Mouse (Mus musculus) mouse embryonic stem cell (cell line): ENCODE data around the gene Mrps36.
"Not testable (repeated sequence)": the region's sequence is repeated elsewhere in the genome, so short reads cannot be mapped to it uniquely, and the experiment has no call there.

Source experiments
- in situ Hi-C, 2 experiments: fragments of 300-500 bp; cut with MboI; formaldehyde crosslinking; loops; 1 replicate in 1 of 2; 3 replicates in 1 of 2; pipeline ENCODE4 v1.14.3; 2019 to 2020; ENCODE audit warnings: low sequenced_read_pairs in 2 of 2, low pct_unique_long_range_greater_than_20kb in 1 of 2, mixed read lengths in 1 of 2; ENCODE audit not compliant: unreplicated experiment in 1 of 2

Mrps36 gene

DNA sequence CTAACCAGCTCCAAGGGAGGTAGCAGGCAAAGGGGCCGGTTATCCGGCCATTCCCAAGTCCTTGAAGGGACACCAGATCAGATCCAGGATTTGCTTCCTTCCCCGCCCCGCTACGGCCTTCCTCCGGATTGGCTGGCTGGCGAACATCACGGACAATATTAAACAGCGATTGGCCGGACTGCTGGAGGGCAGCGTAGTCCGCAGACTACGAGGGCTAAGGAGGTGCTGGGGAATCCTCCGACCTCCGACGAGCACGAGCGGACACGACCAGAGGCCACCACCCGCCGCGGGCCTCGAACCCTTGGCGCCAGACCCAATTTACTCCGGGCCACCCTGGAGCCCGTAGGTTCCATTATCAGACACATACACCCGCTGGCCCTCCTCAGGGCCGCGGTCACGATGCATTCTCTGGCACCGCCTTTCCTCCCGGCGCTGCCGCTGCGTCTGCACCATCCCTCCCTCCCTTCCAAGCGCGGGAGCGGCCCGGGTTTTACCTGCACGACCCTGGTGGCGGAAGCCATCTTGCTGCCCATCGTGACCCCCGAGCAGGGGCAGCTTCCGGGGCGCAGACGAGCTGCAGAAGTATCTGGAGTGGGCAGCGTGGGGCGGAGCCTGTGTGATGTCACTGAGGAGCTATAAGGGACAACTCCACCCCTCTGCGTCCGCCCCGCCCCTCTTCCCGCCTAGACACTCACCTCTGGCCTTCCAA is at the start of gene Mrps36:
TSS of gene Mrps36 (minus strand) at position 624 of the 709 bp plus-strand sequence.
- in situ Hi-C loops = no loop called here

DNA sequence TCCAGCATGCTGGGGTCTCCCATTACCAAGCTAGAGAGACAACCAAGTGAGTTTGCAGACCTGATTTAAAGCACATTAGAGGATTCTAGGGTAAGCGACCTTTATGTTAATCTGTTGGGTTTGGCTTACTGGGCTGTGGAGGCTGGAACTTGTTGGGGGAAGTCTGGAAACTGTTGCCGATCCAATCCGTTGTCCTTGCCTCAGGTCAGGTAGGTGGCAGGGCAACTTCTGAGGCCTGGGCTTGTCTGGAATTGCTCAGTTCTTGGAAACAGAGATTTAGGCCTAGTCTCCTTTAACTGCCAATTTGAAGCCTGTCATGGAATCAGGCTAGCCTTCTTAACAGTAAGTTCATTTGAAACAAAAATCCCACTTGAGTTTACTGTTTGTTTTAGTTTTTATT is 44.6 kb upstream of the Mrps36 start:
- in situ Hi-C loops = no loop called here

DNA sequence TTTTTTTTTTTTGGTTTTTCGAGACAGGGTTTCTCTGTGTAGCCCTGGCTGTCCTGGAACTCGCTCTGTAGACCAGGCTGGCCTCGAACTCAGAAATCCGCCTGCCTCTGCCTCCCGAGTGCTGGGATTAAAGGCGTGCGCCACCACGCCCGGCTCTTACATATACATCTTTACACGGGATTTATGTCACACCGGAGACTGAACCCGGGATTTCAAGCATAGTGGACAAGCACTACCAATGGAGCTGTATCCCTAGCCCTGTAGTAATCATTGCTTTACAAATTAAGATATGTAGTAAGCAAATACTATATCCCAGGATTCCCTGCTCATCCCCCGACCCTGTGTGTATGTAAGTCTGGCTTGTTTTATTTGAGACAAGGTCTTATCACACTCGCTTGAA is 43.6 kb upstream of the Mrps36 start:
- in situ Hi-C loops = not testable (repeated sequence)

DNA sequence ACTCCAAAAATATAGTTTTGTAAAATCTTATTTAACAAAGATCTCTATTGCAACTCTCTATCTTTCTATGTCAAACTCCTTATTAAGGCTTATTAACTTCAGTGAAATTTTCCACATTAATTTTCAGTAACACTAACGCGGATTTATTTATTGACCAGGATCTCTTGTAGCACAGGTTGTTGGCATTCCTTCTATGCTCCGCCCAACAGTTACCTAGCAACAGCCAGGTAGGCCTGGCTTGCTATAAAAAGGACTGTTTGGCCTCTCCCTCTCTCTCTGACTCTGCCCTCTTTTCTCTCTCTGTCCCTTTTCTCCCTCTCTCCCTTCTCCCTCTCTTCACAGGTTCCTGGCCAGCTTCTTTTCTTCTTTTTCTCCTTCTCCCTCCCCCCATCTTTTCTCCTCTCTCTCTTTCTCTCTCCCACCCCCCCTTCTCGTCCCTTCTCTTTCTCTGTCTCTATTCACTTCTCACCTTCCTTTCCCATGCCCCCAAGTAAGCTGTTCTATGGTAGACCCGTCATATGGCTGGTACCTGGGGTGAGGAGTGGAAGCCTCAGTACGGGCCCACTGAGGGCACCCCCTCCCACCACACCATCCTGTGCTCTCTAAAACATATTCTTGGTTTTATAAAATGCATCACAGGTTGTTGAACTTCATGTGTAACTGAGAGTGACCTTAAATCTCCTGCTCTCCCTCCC is 43.0 kb upstream of the Mrps36 start:
- in situ Hi-C loops = no loop called here

DNA sequence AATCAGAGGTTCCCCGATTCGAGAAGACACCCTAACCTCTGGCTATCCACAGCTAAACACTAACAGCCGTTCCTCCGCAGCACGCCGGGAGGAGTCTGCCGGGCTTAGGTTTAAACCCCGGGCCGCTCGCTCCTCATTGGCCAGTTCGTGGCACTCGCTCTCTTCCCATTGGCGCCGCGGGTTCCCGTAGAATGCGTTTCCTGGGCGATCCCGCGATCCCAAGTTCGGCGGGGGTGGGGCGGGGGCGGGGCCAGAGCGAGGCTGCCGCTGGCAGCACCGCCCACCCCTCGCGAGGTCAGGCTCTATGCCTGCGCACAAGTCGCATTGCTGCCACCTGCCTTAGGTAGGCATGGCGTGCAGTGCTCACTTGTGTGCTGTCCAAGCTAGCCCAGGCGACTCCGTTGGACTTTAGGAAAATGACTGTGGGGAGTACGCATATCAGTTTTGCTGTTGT is 42.0 kb upstream of the Mrps36 start, which contains the start of gene Ccnb1:
TSS of gene Ccnb1 (minus strand) at position 157 of the 454 bp plus-strand sequence.
- in situ Hi-C loops = no loop called here

DNA sequence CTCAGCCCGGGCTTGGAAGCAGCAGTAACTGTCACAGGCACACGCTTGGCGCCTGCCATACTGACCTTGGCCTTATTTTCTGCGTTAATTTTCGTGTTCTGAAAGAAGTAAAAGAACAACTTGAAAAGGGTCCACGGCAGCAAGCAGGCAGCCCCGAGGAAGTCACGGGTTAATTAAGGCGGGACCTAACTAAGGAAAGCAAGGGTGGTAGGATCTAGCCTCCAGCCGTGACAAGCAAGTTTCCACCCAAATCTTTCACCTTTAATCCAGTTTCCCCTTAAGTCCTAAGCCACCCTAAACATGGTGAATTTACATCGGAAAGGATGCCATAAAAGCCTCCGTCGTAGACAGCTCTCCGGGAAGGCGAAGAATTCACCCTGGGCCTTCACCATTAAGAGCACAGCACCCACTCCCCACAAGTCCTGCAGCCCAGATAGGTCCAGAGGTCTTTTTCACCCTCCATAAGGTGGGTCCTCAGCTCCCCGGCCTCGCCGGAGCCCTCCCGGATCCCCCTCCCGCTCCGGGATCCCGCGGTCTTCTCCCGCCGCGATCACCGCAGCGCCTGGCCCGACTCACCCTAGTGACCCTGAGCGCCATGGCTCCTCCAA is 41.5 kb upstream of the Mrps36 start:
- in situ Hi-C loops = no loop called here

DNA sequence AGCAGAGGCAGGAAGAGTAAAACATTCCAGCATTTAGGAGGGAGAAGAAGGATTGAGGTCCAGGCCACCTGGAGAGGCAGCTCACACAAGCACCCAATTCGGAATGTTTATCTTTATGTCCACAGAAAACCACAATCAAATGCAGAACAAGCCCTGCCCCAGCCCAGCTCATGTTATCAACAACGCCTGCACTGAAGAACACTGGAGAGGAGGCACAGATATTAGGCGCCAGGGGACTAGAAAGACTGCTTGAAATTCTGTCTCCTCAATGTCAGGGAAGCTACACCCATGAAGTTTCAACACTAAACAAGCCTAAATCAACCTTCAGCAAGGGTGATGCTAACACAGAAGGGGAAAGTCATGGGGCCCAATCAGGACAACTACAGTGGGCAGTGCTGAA is 33.0 kb upstream of the Mrps36 start:
- in situ Hi-C loops = no loop called here

DNA sequence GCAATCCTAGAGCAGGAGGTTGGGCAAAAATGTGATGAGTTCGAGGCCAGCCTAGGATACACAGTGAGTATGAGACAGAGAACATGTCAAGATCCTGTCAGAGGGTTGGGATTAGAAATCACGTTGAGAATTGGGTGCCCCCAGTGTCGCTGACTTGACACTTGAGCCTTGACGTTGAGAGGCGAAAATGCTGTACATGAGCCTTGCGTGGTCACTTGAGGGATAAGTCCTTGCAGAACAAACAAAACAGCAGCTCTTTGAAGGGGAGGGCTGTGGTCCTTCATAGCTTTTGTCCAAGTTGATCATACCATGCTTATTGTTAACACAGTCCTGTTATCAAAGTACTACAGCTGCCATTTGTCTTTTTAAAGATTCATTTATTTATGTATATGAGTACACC is 32.3 kb upstream of the Mrps36 start:
- in situ Hi-C loops = no loop called here

DNA sequence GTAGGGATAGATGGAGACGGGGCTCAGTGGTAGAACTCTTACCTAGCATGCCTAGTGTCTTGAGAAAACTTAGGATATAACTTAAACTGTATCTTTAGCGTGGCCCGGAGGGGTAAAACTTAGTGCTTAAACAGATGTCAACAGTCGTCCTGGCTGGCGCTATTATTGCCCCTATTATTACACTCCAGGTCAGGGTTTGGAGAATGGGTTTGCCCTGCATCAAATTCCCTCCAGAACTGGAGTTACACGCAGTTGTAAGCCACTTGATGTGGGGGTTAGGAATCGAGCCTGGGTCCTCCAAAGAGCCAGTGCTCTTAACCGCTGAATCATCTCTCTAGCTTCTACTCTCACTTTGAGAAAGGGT is 31.6 kb upstream of the Mrps36 start:
- in situ Hi-C loops = no loop called here

DNA sequence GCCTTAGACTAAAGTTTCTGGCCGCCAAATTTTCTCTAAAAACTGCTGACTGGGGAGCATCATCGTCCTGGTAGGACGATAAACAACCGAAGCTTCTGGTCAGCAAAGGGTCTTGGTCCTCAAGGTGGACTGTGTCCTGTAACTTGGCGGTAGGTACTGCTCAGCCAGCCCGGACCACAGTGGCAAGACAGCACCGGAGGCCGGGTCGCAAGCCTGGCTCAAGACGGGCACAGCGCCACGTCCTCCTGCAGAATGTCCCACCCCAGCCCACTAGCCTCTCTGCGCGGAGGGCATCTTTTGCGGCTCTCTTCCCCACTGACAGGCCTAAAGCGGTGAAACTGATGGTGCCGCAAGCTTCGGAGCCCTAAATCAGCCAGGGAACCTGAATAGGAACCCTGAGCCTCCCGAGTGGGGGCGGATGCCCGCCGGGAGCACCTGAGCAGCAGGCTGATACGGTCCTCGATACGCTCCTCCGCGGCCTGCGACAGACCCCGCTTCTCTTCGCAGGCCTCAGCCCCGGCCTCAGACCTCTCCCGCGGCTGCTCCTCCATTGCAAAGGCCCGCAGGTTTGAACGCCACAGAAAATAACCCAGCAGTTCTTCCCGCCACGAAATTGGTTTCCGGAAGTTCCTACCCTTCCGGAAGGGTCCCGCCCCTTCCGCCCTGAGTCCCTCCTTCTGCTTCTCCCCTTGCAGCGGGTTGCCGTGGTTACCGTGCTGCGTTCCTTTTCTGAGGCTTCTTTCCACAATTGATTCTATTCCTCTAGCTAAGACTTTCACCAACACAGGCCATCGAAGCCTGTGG is 31.0 kb upstream of the Mrps36 start, which contains the start of gene Cenph:
TSS of gene Cenph (minus strand) at position 648 of the 804 bp plus-strand sequence.
- in situ Hi-C loops = no loop called here

DNA sequence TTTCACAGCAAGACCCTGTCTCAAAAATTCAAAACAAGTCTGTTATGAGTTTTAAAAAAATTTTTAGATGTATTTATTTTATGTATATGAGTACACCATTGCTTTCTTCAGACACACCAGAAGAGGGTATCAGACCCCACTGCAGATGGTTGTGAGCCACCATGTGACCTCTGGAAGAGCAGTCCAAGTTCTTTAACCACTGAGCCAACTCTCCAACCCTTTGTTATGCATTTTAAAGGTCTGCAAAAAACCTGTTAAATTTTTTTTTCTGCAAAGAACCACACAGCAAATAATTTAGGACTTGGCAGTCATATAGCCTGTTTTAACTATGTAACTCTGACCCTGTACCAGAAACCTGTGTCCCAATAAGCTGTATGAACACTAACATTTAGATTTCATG is 30.2 kb upstream of the Mrps36 start:
- in situ Hi-C loops = no loop called here

DNA sequence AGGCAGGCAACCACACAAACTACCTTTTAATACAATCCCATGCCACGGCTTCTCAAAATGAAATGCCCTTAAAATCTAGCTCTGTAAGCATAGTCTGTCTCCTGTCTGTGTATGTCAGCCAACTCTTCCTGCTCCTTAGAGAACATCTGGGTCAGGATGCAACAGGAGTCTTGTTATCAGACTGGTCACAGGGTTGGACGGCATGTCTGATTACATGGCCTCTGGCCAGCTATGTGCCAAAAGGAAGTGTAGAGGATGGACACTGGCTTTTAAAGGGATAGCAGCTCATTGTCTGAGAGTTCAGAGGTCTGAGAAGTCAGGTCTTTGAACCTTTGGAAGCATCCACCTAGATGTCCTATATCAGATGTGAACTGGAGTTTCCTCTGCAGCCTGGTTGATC is 10.9 kb upstream of the Mrps36 start:
- in situ Hi-C loops = no loop called here

DNA sequence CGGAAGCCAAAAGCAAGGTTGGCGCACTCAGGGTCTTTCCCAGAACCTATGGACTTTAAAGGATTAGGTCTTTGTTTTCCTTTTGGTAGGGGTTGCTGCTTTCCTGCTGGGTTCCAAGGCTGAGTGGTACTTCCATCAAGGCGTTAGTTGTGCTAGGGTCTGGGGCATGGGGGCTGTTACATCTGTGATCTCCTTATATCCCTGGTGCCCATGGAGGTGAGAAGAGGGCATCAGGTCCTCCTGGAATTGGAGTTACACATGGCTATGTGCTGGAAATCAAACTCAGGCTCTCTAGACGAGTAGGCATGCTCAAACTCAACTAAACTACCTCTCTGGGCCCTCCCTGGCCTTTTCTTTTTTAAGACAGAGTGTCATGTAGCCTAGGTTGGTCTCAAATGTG is 9.7 kb upstream of the Mrps36 start:
- in situ Hi-C loops = no loop called here

DNA sequence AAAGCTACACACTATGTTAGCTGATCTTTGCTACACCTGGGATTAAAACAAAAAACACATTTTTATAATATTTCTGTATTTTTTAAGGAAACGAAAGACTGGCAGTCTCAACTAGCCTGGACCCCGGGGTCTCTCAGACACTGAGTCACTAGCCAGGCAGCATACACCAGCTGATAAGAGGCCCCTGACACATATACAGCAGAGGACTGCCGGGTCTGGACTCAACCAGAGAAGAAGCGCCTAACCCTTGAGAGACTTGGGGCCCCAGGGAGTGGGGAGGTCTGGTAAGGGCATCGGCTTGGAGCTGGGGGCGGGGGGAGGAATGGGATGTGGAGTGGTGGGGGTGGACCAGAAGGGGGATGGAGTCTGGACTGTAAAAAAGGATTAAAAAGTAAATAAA is 8.6 kb upstream of the Mrps36 start:
- in situ Hi-C loops = no loop called here

DNA sequence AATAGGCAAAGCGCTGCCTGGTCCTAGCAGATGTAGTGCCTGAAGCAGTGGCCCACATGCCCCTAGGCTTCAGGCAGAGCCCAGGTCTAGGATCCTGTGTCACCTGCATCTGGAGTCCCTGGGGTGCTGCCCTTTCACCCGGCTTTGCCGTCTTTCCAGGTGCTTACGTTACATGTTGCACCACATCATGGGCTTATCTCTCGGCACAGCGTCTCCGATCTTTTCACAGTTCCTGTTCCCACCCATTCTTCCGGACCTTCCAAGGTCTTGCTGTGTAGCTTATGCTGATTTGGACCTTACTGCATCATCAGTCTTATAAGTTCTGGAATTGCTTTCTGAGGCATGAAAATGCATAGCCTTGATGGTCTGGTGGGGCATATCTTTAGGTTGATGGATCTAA is 8.1 kb upstream of the Mrps36 start:
- in situ Hi-C loops = no loop called here

DNA sequence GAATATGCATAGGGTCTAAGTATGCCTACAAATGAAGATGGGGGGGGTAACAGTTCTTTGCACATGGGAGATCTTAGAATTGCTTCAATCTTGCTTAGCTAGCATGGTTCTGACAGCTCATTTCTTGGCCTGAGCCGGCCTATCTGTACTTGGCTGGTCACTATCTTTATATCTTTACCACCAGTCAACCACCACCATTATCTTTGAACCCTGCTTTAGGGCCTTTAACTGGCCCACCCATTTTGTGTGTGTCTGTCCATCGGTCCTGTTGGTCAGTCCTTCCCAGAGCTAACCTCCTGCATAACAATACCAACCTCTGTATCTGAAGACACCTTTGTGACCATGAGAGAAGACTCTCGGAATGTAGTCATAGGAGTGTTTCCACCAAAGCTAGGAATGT is 6.9 kb upstream of the Mrps36 start:
- in situ Hi-C loops = no loop called here

DNA sequence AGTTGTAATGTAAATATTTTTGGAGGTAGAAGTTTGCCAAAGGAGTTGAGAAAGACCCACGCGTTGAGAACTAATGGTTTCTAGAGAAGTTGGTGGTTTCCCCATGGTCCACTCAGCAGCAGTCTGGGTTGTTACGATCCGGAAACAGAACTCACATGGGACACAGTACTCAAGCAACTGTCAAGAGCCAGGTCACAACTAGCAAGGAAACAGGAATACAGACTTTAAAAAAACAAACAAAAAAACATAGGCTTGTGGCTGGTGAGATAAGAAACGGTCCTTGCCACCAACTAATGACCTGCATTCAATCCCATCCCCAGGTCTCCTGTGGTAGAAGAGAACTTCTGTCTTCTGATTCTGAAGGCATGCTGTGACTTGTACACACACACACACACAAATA is 6.3 kb upstream of the Mrps36 start:
- in situ Hi-C loops = no loop called here

DNA sequence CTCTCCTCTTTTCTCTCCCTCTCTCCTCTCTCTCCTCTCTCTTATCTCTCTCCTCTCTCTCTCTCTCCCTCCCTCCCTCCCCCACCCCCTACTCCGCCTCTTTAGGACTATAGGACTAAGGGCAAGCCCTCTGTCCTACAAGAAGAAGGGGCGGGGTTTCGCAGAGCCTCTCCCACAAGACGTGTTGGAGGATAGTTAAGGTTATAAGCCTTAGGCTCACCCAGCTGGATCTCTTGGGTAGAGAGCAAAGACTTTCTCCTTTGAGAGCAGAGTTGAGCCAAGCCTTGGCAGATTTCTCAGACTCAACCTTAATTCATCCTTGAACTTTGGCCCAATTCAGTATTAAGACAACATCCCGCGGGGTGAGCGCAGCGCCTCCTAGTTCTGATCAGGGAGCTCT is 4.2 kb upstream of the Mrps36 start:
- in situ Hi-C loops = no loop called here

DNA sequence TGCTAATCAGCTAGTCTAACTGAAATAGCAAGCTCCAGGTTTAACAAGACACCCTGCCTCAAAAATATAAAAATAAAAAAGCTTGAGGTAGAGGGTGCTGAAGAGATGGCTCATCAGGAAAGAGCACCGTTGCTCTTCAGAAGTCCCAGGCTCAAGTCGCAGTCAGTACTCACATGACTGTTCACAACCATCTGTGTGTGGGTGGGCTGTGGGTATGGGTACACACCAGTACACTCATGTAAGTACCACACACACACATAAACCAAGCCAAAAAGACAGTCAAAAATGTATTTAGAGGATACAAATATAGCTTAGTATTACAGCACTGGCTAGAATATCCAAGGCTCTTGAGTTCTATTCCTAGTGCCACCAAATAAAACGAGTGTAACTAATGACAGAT is 1.6 kb upstream of the Mrps36 start:
- in situ Hi-C loops = no loop called here
